Mouse (Mus musculus) cerebellum, postnatal 25 days (tissue): ENCODE measurements around the gene Lyz1.
"Not testable (repeated sequence)": the region's sequence is repeated elsewhere in the genome, so short reads cannot be mapped to it uniquely, and the experiment has no call there.

Source experiments
- DNase-seq, 2 experiments: peaks; one replicate each; pipeline ENCODE4 v3.0.0; 2021; ENCODE audit warnings: mixed read lengths in 2 of 2

The Lyz1 gene

DNA sequence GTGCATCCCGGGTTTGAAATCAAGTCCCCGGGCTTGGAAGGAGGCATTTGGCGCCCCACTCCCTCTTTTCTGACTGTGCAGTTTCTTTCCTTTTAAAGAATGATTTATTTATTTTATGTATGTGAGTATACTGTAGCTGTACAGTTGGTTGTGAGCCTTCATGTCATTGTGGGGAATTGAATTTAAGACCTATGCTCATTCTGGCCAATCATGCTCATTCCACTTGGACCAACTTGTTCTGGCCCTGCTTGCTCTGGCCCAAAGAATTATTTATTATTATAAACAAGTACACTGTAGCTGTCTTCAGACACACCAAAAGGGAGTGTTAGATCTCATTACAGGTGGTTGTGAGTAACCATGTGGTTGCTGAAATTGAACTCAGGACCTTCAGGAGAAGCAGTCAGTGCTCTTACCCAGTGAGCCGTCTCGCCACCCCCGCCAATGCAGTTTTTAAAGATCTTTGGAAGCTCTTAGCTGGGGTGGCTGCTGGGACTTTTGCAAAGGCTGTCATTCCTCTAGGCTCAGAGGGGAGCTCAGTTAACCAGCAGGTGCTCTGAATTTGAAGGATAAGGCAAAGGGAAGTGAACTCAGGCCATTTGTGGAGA lies 6.2 kb downstream of the Lyz1 start:
- DNase-seq, result no peak

DNA sequence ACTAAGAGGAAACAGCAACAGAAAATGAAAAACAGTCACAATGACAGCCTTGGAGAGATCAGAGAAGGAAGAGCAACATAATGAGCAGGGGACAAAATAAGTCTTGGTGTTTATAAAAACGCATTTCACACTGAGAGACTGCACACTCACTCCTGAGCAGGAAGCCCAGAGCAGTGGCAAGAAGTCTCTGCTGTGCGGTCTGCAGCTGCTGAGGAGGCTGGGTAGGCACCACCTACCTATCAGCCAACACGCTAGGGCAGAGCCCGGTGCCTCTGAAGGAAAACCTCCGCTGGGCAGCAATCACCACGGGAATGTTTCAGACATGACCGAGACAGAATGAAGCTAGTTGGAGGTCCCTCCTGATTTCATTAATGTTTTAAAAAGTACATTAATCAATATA lies 7.1 kb downstream of the Lyz1 start:
- DNase-seq, result not testable (repeated sequence)

DNA sequence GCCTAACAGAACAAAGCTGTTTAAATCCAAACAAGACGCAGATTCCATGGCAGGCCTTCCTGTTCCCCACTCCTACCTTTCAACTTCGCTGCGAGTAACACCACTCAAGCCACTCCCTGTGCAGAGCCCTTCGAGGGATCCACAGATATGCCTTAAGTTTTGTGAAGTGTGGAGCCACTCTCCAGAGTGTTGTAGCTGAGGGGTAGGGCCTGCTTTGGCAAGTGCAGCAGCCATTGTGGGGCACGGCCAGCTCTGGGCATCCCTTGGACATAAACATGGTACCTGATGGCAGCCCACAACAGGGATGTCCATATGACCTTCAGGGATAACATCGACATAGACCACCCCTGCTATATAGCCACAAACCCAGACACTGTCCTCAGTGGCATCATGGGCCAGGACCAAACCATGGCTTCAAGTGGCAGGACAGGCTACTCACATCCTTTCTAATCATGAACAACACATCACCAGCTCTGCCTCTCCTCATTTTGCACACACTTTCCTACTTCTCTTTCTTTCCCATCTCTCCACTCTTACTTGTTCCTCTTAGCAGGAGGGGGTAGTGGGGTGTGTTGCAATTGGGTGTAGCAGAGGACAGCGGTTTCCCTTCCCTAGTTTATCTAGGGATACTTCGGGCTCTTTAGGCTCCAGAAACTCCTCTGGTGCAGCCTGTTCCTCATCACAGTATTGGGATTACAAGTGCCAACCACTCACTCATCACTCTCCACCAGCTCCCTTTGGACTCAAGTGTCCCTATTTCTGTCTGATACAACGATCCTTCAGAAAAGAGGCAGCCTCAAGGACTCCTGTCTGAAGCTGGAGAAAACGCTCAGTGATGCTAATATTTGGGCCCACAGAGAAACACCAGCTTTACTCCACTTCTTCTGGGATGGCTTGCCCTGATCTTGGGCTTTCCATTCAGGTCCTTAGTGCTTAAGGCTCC lies 7.8 kb downstream of the Lyz1 start:
- no peak for DNase-seq

DNA sequence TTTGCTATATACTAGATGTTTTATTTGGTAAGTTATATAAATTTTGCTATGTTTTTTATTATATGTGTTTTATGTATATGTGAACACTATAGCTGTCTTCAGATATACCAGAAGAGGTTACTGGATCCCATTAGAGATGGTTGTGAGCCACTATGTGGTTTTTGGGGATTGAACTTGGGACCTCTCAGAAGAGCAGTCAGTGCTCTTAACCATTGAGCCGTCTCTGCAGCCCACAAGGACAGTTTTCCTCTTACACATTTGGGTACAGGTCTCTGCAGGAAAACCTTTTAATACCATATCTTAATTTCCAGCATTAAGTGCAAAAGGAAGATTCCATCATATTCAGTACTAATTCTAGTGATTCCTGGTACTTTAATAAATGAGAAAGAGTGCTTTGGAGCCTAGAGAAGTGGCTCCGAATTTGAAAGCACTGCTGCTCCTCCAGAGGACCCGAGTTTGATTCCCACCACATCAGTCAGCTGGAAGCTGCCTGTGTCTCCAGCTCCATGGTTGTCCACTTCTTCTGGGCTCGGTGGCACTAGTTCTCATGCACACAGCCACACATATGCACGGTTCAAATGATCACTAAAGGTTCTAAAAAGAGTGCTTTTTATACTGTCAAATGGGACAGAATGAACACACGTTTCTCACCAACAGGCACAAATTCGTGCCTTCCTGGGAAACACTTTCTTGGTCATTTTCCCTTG lies 8.6 kb downstream of the Lyz1 start:
- DNase-seq, result no peak

DNA sequence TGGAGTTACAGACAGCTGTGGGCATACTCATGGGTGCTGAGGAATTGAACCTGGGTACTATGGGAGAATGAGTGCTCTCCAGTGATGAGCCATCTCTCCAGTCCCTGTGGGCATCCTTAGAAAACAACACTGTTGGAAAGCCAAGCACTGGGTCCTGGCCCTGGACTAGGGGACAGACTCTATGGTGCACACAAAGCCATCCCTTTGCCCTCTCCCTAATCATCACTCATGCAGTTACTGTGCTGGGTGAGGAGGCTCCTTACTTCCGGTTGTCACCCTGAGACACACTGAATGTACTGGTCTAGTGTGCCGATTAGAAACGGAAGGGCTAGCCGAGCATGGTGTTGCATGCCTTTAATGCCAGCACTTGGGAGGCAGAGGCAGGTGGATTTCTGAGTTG lies 9.5 kb downstream of the Lyz1 start:
- DNase-seq, result not testable (repeated sequence)

DNA sequence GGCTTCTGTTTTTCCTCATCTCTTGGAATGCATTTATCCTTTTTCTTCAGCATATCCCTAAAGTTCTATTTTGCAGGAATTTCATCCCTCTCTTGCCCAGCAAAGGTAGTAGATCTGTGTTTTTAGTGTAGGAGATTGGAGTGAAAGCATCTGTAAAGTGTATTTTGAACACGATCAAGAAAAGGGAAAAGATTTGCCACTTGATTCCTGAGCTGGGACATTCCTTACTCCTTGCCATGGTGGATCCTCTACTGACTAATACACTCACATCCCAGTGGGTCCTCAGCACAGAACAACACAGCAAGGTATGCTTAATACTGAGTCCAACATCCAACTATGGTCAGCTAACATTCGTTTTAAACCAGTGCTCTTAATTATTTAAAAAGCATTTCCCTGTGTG lies 10.1 kb downstream of the Lyz1 start:
- DNase-seq, result no peak

DNA sequence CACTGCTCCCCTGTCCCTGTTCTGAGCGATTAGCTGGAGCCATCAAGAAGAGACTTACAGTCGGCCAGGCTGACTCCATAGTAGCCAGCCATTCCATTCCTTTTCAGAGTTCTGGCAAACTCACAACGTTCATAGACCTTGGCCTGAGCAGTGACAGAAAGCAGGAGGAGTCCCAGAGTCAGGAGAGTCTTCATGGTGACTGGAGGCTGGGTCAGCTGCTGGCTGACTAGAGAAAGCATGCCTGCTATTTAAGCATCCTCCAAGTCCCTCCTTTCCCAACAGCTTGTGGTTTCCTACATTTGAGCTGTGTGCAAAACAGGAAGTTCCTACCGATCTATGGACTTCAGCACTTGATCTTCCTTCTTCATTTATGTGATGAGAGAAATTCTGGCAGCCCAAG lies 10.6 kb downstream of the Lyz1 start, which contains the start of gene Lyz2:
Gene Lyz2 (minus strand): TSS at position 273 of the 400 bp plus-strand sequence.
- no peak for DNase-seq

DNA sequence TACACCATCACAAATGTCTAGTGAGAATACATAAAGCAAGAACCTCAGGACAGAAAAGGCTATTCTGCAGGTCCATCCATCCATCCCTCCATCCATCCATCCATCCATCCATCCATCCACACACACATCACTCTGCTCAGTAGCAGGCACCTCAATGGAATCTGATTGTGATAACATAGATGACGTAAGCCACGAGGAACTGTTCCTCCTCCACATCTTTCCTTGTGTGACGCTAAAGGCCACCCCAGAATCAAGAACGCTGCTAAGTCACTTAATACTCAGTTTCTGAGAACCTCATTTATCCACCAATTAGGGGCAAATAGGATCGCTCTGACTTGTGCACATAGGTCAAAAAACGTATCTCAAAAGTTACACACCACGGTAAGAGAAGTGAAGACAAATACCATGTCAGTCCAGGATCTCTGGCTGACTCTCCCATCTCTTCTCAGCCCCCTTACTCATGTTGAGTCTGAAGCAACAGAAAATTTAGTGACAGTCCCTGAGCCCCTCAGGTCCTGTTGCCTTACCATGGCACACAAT lies 11.2 kb downstream of the Lyz1 start:
- DNase-seq, result no peak

DNA sequence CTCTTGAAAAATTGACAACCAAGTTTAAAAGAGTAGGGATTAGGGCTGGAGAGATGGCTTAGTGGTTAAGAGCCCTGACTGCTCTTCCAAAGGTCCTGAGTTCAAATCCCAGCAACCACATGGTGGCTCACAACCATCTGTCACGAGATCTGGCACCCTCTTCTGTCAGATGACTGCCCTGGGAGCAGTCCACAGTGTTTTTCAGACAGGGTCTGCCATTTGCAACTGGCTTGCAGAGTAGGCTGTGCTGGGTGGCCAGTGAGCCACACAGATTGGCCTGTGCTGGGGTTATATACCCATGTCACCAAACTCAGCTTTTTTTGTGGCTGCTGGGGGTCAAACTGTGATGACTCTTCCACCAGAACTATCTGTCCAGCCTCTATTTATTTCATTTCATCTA lies 12.7 kb downstream of the Lyz1 start:
- no peak for DNase-seq

DNA sequence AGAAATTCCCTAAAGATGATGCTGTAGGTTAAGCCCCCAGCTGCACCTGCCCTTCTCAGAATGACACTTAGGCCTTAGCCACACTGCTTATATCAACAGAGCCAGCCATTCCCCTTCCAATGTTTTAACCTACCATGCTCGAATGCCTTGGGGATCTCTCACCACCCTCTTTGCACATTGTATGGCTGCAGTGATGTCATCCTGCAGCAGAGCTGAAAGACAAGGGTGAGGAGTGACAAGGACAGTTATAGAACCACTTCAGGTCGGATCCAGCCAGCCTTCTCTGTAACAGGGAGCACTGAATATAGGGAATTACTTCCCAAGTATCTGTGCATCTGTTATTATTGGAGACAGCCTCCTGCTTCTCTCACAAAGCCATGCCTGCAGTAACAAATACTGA lies 14.2 kb downstream of the Lyz1 start:
- DNase-seq, result not testable (repeated sequence)

DNA sequence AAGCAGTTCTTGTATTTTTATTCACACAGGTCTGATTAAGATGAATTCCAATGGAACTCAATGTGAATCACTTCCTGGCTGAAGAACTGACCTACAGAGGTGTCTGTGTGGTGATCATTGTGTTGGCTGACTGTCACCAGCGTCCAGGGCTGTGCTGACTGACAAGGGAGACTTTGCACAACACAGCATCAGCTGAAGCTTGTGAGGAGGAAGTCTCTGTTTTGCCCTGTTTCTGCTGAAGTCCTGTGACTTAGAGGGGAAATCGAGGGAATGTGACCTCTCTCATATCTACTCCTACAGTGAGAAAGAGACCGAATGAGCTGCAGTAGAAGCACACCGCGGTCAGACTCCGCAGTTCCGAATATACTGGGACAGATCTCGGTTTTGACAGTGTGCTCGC lies 14.9 kb downstream of the Lyz1 start:
- DNase-seq, result not testable (repeated sequence)

DNA sequence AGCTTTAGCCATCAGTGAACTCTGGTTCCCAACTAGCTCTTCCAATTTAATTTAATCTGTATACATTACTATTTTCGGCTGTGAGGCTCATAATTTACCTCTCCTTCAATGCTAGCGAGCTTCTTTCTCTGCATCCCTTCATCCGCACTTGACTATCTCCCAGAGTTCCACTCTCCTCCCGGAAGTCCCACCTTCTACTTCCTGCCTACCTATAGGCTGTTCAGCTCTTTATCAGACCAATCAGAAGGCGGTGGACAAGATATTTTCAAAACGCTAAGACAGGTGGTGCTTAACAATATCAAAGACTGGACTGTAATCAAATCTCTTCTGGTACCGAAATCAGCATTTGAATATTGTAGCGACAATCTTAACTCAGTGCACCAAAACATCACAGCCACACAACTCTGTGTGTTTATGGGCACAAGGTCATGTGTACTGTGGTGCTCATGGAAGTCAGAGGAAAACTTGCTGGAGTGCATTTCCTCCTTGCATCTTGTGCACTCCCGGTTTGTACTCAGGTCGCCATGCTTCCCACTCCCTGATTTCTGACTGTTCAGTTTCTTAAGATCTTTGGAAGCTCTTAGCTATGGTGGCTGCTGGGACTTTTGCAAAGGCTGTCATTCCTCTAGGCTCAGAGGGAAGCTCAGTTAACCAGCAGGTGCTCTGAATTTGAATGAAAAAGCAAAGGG lies 16.8 kb downstream of the Lyz1 start:
- DNase-seq, result no peak

DNA sequence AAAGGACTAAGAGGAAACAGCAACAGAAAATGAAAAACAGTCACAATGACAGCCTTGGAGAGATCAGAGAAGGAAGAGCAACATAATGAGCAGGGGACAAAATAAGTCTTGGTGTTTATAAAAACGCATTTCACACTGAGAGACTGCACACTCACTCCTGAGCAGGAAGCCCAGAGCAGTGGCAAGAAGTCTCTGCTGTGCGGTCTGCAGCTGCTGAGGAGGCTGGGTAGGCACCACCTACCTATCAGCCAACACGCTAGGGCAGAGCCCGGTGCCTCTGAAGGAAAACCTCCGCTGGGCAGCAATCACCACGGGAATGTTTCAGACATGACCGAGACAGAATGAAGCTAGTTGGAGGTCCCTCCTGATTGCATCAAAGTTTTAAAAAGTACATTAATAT lies 18.0 kb downstream of the Lyz1 start:
- not testable (repeated sequence) for DNase-seq

DNA sequence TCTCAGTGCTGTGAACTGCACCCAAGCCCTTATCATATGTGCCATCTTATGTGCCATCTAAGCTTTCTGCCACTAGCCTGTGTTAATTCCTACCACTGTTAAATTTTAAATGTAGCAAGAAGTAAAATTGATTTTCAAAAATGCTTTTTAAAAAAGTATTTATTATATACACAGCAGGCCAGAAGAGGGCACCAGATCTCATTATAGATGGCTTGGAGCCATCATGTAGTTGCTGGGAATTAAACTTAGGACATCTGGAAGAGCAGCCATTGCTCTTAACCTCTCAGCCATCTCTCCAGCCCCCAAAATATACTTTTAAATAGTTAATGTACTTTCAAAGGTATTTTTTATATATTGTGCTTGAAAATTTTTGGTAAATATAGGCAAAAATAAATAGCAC lies 20.6 kb downstream of the Lyz1 start:
- no peak for DNase-seq

DNA sequence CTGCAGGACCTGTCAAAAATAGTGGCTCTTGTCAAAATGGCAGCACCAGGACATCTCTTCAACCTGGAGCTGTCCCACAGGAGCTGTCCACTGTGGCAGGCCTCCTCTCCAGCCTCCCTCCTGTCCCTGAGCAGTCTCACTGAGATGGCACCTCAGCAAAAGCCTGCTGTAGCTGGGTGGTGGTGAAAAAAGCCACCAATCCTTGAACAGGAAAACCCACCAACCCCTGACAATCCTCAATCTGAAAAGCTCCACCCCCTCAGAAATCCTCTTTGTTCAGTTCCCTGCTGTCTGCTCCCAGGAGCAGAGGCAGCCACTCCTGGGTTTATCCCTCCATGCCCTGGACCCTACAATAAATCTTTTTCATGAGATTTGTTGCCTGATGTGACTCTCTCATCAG lies 32.8 kb downstream of the Lyz1 start:
- no peak for DNase-seq

DNA sequence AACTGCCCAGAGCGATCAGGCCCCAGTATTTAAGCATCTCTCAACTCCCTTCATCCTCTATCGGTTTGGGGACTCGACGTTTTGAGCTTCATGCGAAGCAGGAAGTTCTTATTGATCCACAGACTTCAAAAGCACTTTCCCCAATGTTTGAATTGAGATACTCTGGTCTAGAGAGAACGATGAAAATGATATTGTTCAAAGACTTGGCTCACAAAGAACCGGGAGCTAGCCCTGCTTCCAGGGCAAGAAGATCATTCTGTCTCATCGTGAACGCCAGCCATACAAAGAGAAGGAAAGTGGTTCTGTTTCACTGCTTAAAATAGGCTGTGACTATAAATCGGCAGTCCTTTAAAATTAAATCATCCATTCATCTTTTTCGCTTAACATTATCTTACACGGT lies 54.1 kb downstream of the Lyz1 start, which contains the start of gene 9530003J23Rik:
Gene 9530003J23Rik (minus strand): TSS at position 101 of the 400 bp plus-strand sequence.
- no peak for DNase-seq
